Mouse (Mus musculus): Measurements from ENCODE around the gene Rptor. TPM values are rescaled to one million over a fixed set of nuclear protein-coding genes. Genes with fewer than 3 reads are reported as not detected.

Gene Rptor
- polyA plus RNA-seq, 1 experiment from 2014 or later: 10.8 TPM

DNA sequence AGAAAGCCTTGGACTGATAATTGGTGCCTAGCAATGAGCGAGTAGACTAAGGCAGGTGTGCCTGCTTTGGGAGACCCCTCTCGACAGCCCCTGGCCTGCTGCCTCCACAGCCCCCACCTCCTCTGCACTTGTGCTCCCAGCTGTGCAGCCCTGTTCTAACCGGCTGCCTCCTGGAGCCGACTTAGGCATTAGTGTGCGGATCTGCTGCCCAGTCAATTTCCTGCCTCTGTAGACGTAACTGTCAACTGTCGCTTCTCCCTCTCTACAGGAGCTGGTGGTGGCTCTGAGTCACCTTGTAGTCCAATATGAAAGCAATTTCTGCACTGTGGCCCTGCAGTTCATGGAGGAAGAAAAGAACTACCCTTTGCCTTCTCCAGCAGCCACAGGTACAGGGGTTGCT lies 253.3 kb downstream of the Rptor start:
- WGBS: 67% methylated on average over 7 of the region's 7 CpGs
- Histone ChIP-seq H3K9me3 (ENCODE audit: control insufficient read depth, low read length) (no peaks in the 10 kb centered on the region), H3K27me3 (ENCODE audit: control insufficient read depth, insufficient read depth, low read length) (no peaks in the 10 kb centered on the region), H3K4me1 (ENCODE audit: control insufficient read depth, insufficient read depth, low read length) (no peaks in the 10 kb centered on the region; the same call in 1 of the 2 replicates), H3K9ac (replicated peaks; ENCODE audit: low read length) (no peak overlapping the region), H3K27ac (replicated peaks; ENCODE audit: low read depth, low read length) (no peak overlapping the region), H3K4me3 (replicated peaks; ENCODE audit: low read depth, low read length) (no peak overlapping the region), H3K4me2 (ENCODE audit: low read length) (no peak overlapping the region), H3K36me3 (ENCODE audit: control insufficient read depth, insufficient read depth, low read length) (peaks cover 65% of the 10 kb centered on the region)
- no peak for ATAC-seq (ENCODE audit: low FRiP score, low TSS enrichment)
- no peak for DNase-seq

- H3K4me1 ChIP-seq (ENCODE audit: control insufficient read depth, insufficient read depth, low read length): no peaks in the 10 kb centered on the region; the same call in 1 of the 2 replicates
- no peak for DNase-seq
- no peak overlapping the region for H3K27ac ChIP-seq (replicated peaks; ENCODE audit: low read depth, low read length)
- H3K9ac ChIP-seq (replicated peaks; ENCODE audit: low read length): no peak overlapping the region
- H3K36me3 ChIP-seq (ENCODE audit: control insufficient read depth, insufficient read depth, low read length): peaks cover 34% of the 10 kb centered on the region
- H3K9me3 ChIP-seq (ENCODE audit: control insufficient read depth, low read length): no peaks in the 10 kb centered on the region
- no peak for ATAC-seq (ENCODE audit: low FRiP score, low TSS enrichment)
- H3K4me3 ChIP-seq (replicated peaks; ENCODE audit: low read depth, low read length): no peak overlapping the region
- no peaks in the 10 kb centered on the region for H3K27me3 ChIP-seq (ENCODE audit: control insufficient read depth, insufficient read depth, low read length)
- H3K4me2 ChIP-seq (ENCODE audit: low read length): no peak overlapping the region
- 85% methylated on average over 8 of the region's 8 CpGs for WGBS
Observed at GRCm38 (mm10) chr11:119862523-119863299, 260.0 kb downstream of the Rptor start.

DNA sequence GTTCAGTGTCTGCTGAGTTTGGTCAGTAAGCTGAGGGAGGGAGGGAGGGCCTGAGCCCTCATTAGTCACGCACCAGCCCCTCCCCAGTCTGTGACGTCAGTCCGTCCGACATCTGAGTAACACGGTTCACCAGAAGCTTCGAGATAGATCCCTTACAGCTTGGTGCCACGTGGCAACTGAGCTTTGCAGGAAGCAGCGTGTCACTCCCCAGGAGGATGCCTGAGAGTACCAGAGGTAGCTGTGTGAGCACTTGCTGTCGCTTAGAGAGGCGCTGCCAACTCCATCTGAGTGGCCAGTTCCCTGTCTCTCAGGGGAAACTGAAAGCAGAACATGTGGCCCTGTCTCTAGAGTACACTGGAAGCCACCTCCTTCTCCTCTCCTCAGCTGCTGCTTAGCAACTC lies 260.7 kb downstream of the Rptor start:
- H3K4me1 ChIP-seq (ENCODE audit: control insufficient read depth, insufficient read depth, low read length): no peaks in the 10 kb centered on the region; the same call in 1 of the 2 replicates
- H3K27me3 ChIP-seq (ENCODE audit: control insufficient read depth, insufficient read depth, low read length): no peaks in the 10 kb centered on the region
- no peak overlapping the region for H3K9ac ChIP-seq (replicated peaks; ENCODE audit: low read length)
- no peak overlapping the region for H3K4me3 ChIP-seq (replicated peaks; ENCODE audit: low read depth, low read length)
- no peak overlapping the region for H3K27ac ChIP-seq (replicated peaks; ENCODE audit: low read depth, low read length)
- H3K36me3 ChIP-seq (ENCODE audit: control insufficient read depth, insufficient read depth, low read length): peaks cover 27% of the 10 kb centered on the region; the same call in 1 of the 2 replicates
- no peak overlapping the region for H3K4me2 ChIP-seq (ENCODE audit: low read length)
- DNase-seq (peak; percentile 33), ATAC-seq (ENCODE audit: low FRiP score, low TSS enrichment) (no peak)
- WGBS: 40% methylated on average over 10 of the region's 10 CpGs
- no peaks in the 10 kb centered on the region for H3K9me3 ChIP-seq (ENCODE audit: control insufficient read depth, low read length)

- Histone ChIP-seq H3K27ac (replicated peaks; ENCODE audit: low read depth, low read length) (no peak overlapping the region), H3K4me1 (ENCODE audit: control insufficient read depth, insufficient read depth, low read length) (no peaks in the 10 kb centered on the region), H3K36me3 (ENCODE audit: control insufficient read depth, insufficient read depth, low read length) (peaks cover 39% of the 10 kb centered on the region; the same call in 1 of the 2 replicates), H3K4me2 (ENCODE audit: low read length) (no peak overlapping the region), H3K9me3 (ENCODE audit: control insufficient read depth, low read length) (no peaks in the 10 kb centered on the region), H3K27me3 (ENCODE audit: control insufficient read depth, insufficient read depth, low read length) (no peaks in the 10 kb centered on the region), H3K4me3 (replicated peaks; ENCODE audit: low read depth, low read length) (no peak overlapping the region), H3K9ac (replicated peaks; ENCODE audit: low read length) (no peak overlapping the region)
- 83% methylated on average over 6 of the region's 6 CpGs for whole genome bisulfite sequencing
- no peak for DNase-seq
- no peak for ATAC-seq (ENCODE audit: low FRiP score, low TSS enrichment)
Observed at GRCm38 (mm10) chr11:119866837-119867236, 264.1 kb downstream of the Rptor start.

DNA sequence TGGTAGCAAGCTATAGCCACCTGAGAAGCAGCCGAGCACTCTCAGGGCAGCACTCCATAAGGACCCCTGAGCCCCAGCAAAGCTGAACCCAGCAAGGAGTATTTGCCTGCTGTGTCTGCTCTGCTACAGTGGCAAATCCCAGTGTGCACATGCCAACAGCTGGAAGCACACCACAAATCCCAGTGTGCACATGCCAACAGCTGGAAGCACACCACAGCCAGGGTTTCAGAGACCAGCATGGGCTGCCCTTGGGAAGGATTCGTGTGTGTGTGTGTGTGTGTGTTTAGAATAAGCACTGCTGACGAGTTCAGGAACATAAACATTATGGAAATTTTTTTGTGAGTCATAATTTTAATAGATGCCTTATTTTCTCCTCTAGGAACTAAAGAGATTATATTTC lies 265.4 kb downstream of the Rptor start:
- Histone ChIP-seq H3K4me1 (ENCODE audit: control insufficient read depth, insufficient read depth, low read length) (no peaks in the 10 kb centered on the region), H3K27me3 (ENCODE audit: control insufficient read depth, insufficient read depth, low read length) (no peaks in the 10 kb centered on the region), H3K36me3 (ENCODE audit: control insufficient read depth, insufficient read depth, low read length) (peaks cover 45% of the 10 kb centered on the region), H3K4me2 (ENCODE audit: low read length) (no peak overlapping the region), H3K4me3 (replicated peaks; ENCODE audit: low read depth, low read length) (no peak overlapping the region), H3K9me3 (ENCODE audit: control insufficient read depth, low read length) (no peaks in the 10 kb centered on the region), H3K27ac (replicated peaks; ENCODE audit: low read depth, low read length) (no peak overlapping the region), H3K9ac (replicated peaks; ENCODE audit: low read length) (no peak overlapping the region)
- 87% methylated on average over 3 of the region's 3 CpGs for WGBS
- ATAC-seq (ENCODE audit: low FRiP score, low TSS enrichment) (no peak), DNase-seq (no peak)

DNA sequence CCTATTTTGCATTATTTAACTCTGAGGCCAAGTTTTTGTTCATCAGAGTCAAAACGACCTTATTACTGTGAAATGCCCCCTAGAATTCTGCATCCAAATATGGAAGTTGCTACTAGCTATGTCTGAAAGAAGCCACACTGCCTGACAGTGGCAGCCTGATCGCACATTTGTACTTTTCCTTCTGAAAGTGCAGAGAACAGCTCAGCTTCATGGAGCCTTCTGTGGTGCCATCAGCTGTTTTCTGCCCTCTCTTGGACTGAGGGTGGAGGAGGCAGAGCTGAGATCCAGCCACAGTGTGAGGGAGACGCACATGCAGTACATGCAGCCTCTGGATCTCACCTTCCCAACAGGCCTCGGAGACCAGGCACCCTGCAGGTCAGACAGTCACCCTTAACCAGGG lies 265.9 kb downstream of the Rptor start:
- 89% methylated on average over 4 of the region's 4 CpGs for WGBS

DNA sequence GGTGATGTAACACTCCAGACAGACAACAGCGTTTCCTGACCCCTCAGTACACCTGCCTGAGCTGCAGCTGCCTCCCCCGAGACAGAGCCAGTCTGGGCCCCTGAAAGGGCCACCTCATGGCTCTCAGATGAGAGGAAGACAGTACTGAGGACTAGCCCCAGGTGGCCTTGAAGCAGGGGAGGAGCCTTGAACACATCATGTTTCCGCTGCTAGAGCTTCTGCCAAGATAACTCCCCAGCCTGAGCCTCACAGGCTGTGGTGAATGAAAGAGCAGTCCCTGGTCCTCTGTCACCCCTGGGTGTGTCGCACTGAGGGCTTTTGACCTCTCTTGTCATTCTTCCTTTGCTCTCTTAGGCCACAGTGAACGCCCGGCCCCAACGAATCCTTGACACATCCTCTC lies 268.4 kb downstream of the Rptor start:
- Histone ChIP-seq H3K9ac (replicated peaks; ENCODE audit: low read length) (no peak overlapping the region), H3K36me3 (ENCODE audit: control insufficient read depth, insufficient read depth, low read length) (peaks cover 56% of the 10 kb centered on the region), H3K4me2 (ENCODE audit: low read length) (no peak overlapping the region), H3K4me1 (ENCODE audit: control insufficient read depth, insufficient read depth, low read length) (no peaks in the 10 kb centered on the region), H3K4me3 (replicated peaks; ENCODE audit: low read depth, low read length) (no peak overlapping the region), H3K27me3 (ENCODE audit: control insufficient read depth, insufficient read depth, low read length) (no peaks in the 10 kb centered on the region), H3K9me3 (ENCODE audit: control insufficient read depth, low read length) (no peaks in the 10 kb centered on the region), H3K27ac (replicated peaks; ENCODE audit: low read depth, low read length) (no peak overlapping the region)
- ATAC-seq (ENCODE audit: low FRiP score, low TSS enrichment) (no peak), DNase-seq (no peak)
- WGBS: 91% methylated on average over 7 of the region's 7 CpGs

More for the DNA sequence above, 265.9 kb downstream of the Rptor start:
- ATAC-seq (ENCODE audit: low FRiP score, low TSS enrichment): no peak
- Histone ChIP-seq H3K36me3 (ENCODE audit: control insufficient read depth, insufficient read depth, low read length) (peaks cover 49% of the 10 kb centered on the region), H3K4me1 (ENCODE audit: control insufficient read depth, insufficient read depth, low read length) (no peaks in the 10 kb centered on the region), H3K27ac (replicated peaks; ENCODE audit: low read depth, low read length) (no peak overlapping the region), H3K27me3 (ENCODE audit: control insufficient read depth, insufficient read depth, low read length) (no peaks in the 10 kb centered on the region), H3K4me3 (replicated peaks; ENCODE audit: low read depth, low read length) (no peak overlapping the region), H3K9ac (replicated peaks; ENCODE audit: low read length) (no peak overlapping the region), H3K4me2 (ENCODE audit: low read length) (no peak overlapping the region), H3K9me3 (ENCODE audit: control insufficient read depth, low read length) (no peaks in the 10 kb centered on the region)
- DNase-seq: no peak

DNA sequence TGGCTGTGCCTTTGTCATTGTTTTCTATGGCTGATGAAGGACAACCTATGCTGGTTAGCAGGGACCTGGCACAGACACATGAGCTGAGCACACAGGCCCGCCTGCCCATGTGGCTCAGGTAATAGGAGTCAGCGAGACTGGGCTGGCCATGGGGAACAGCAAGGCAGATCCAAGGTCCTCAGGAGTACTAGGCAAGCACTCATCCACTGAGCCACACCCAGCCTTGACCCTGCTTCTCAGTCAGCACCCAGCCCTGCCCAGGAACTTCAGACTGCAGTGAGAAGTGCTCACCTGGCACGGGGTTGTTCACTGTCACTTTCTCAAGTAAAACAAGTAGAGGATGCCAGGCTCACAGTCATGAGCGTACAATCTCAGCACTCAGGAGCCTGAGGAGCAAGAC lies 270.9 kb downstream of the Rptor start:
- Histone ChIP-seq H3K9ac (replicated peaks; ENCODE audit: low read length) (no peak overlapping the region), H3K9me3 (ENCODE audit: control insufficient read depth, low read length) (no peaks in the 10 kb centered on the region), H3K27me3 (ENCODE audit: control insufficient read depth, insufficient read depth, low read length) (no peaks in the 10 kb centered on the region), H3K4me1 (ENCODE audit: control insufficient read depth, insufficient read depth, low read length) (no peaks in the 10 kb centered on the region), H3K4me3 (replicated peaks; ENCODE audit: low read depth, low read length) (no peak overlapping the region), H3K36me3 (ENCODE audit: control insufficient read depth, insufficient read depth, low read length) (peaks cover 62% of the 10 kb centered on the region), H3K27ac (replicated peaks; ENCODE audit: low read depth, low read length) (no peak overlapping the region), H3K4me2 (ENCODE audit: low read length) (no peak overlapping the region)
- DNase-seq: no peak
- no peak for ATAC-seq (ENCODE audit: low FRiP score, low TSS enrichment)
- 98% methylated on average over 4 of the region's 4 CpGs for WGBS

DNA sequence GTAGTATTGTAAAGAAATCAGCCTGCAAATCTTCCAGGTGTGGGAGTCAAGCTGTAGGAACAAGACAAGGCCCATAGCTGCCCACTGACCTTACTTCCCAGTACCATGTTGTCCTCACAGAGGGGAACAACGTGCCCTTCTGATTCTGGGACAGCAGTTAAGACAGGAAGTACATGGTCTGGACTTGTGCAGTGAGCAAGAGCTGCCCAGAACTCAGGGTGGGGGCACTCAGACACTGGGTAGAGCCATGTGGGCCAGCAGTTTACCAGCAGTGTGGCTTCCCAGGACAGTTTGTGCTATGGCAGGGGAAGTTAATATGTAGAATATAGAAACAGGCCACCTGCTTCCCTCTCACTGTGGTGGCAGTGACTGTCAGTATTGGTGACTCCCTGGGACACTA lies 272.1 kb downstream of the Rptor start:
- 95% methylated on average over 1 of the region's 1 CpGs for WGBS
- ATAC-seq (ENCODE audit: low FRiP score, low TSS enrichment): no peak

More for the DNA sequence above, 272.1 kb downstream of the Rptor start:
- no peaks in the 10 kb centered on the region for H3K9me3 ChIP-seq (ENCODE audit: control insufficient read depth, low read length)
- H3K4me2 ChIP-seq (ENCODE audit: low read length): no peak overlapping the region
- H3K4me1 ChIP-seq (ENCODE audit: control insufficient read depth, insufficient read depth, low read length): no peaks in the 10 kb centered on the region
- H3K9ac ChIP-seq (replicated peaks; ENCODE audit: low read length): no peak overlapping the region
- H3K27ac ChIP-seq (replicated peaks; ENCODE audit: low read depth, low read length): no peak overlapping the region
- H3K27me3 ChIP-seq (ENCODE audit: control insufficient read depth, insufficient read depth, low read length): no peaks in the 10 kb centered on the region
- H3K4me3 ChIP-seq (replicated peaks; ENCODE audit: low read depth, low read length): no peak overlapping the region
- H3K36me3 ChIP-seq (ENCODE audit: control insufficient read depth, insufficient read depth, low read length): peaks cover 67% of the 10 kb centered on the region
- DNase-seq: no peak

All from midbrain, embryonic 14.5 days (tissue).